Mouse (Mus musculus): ENCODE results near the gene Hist2h2ab. TPM values are rescaled to one million over a fixed set of nuclear protein-coding genes. Genes with fewer than 3 reads are reported as not detected.
"Not testable (repeated sequence)": the region's sequence is repeated elsewhere in the genome, so short reads cannot be mapped to it uniquely, and the experiment has no call there.

Hist2h2ab gene
- polyA plus RNA-seq, 1 experiment from 2014 or later = not detected

GRCm38 (mm10) chr3:96195616-96196313 lies 23.9 kb upstream of the Hist2h2ab start:
- peaks cover 12% of the 10 kb centered on the region for H3K4me1 ChIP-seq (ENCODE audit: control insufficient read depth, insufficient read depth, low read length)
- peaks cover 9% of the 10 kb centered on the region; the same call in 1 of the 2 replicates for H3K36me3 ChIP-seq (ENCODE audit: control insufficient read depth, insufficient read depth, low read length)
- no peak overlapping the region for H3K9ac ChIP-seq (ENCODE audit: low read depth, low read length)
- no peak overlapping the region for H3K4me3 ChIP-seq (ENCODE audit: low read depth, low read length)
- 89% methylated on average over 11 of the region's 11 CpGs for WGBS (ENCODE audit: insufficient replicate concordance)
- H3K9me3 ChIP-seq (replicated peaks; ENCODE audit: control insufficient read depth, low read length) = no peaks in the 10 kb centered on the region
- H3K27me3 ChIP-seq (ENCODE audit: control insufficient read depth, insufficient read depth, low read length) = no peaks in the 10 kb centered on the region
- no peak for ATAC-seq (replicated peaks; ENCODE audit: insufficient number of reproducible peaks, low FRiP score, low TSS enrichment)
- H3K27ac ChIP-seq (ENCODE audit: low read depth, low read length) = no peak overlapping the region
- H3K4me2 ChIP-seq = no peak overlapping the region

- Histone ChIP-seq H3K4me3 (ENCODE audit: low read depth, low read length) (peak overlapping the region; percentile 72), H3K9me3 (replicated peaks; ENCODE audit: control insufficient read depth, low read length) (no peaks in the 10 kb centered on the region), H3K27ac (ENCODE audit: low read depth, low read length) (peak overlapping the region; percentile 91), H3K27me3 (ENCODE audit: control insufficient read depth, insufficient read depth, low read length) (no peaks in the 10 kb centered on the region), H3K4me1 (ENCODE audit: control insufficient read depth, insufficient read depth, low read length) (peaks cover 12% of the 10 kb centered on the region), H3K9ac (ENCODE audit: low read depth, low read length) (peak overlapping the region; percentile 94), H3K36me3 (ENCODE audit: control insufficient read depth, insufficient read depth, low read length) (peaks cover 9% of the 10 kb centered on the region; the same call in 1 of the 2 replicates), H3K4me2 (peak overlapping the region; percentile 98)
- WGBS (ENCODE audit: insufficient replicate concordance) = 19% methylated on average over 27 of the region's 27 CpGs
- ATAC-seq (replicated peaks; ENCODE audit: insufficient number of reproducible peaks, low FRiP score, low TSS enrichment) = peak; percentile 19; the same call in 1 of the 2 replicates
Observed at GRCm38 (mm10) chr3:96196437-96197128, 23.1 kb upstream of the Hist2h2ab start.

GRCm38 (mm10) chr3:96197129-96197749 lies 22.4 kb upstream of the Hist2h2ab start:
- Histone ChIP-seq H3K4me2 (peak overlapping the region; percentile 98), H3K36me3 (ENCODE audit: control insufficient read depth, insufficient read depth, low read length) (peaks cover 9% of the 10 kb centered on the region; the same call in 1 of the 2 replicates), H3K4me3 (ENCODE audit: low read depth, low read length) (peak overlapping the region; percentile 72), H3K27me3 (ENCODE audit: control insufficient read depth, insufficient read depth, low read length) (no peaks in the 10 kb centered on the region), H3K27ac (ENCODE audit: low read depth, low read length) (peak overlapping the region; percentile 91), H3K4me1 (ENCODE audit: control insufficient read depth, insufficient read depth, low read length) (peaks cover 12% of the 10 kb centered on the region), H3K9me3 (replicated peaks; ENCODE audit: control insufficient read depth, low read length) (no peaks in the 10 kb centered on the region), H3K9ac (ENCODE audit: low read depth, low read length) (peak overlapping the region; percentile 94)
- under 1% methylated on average over 50 of the region's 50 CpGs for WGBS (ENCODE audit: insufficient replicate concordance)
- peak; percentile 87 for ATAC-seq (replicated peaks; ENCODE audit: insufficient number of reproducible peaks, low FRiP score, low TSS enrichment)

DNA sequence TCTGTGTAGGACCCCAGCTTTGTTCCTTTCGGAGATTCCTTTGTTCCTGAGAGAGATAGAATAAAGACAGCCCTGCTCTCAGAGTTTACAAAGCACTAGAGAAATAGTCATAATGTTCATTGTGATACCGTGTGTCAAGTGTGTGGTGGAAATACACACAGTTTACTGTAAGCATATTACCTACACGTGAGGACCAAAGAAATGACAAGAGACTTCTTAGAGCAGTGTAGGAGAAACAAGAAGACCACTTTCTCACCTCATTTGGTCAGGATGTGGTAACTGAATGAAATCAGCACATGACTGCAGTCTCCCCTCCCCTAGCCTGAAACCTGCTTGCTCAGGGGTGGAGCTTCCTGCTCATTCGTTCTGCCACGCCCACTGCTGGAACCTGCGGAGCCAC lies 21.5 kb upstream of the Hist2h2ab start:
- 4% methylated on average over 6 of the region's 6 CpGs for WGBS (ENCODE audit: insufficient replicate concordance)
- no peak for ATAC-seq (replicated peaks; ENCODE audit: insufficient number of reproducible peaks, low FRiP score, low TSS enrichment)
- Histone ChIP-seq H3K4me3 (ENCODE audit: low read depth, low read length) (peak overlapping the region; percentile 72), H3K9ac (ENCODE audit: low read depth, low read length) (peak overlapping the region; percentile 94), H3K4me1 (ENCODE audit: control insufficient read depth, insufficient read depth, low read length) (peaks cover 12% of the 10 kb centered on the region), H3K9me3 (replicated peaks; ENCODE audit: control insufficient read depth, low read length) (no peaks in the 10 kb centered on the region), H3K4me2 (peak overlapping the region; percentile 98), H3K27me3 (ENCODE audit: control insufficient read depth, insufficient read depth, low read length) (no peaks in the 10 kb centered on the region), H3K27ac (ENCODE audit: low read depth, low read length) (0 out of 2 replicates have a peak overlapping the region, but pooled peaks have one; percentile 15), H3K36me3 (ENCODE audit: control insufficient read depth, insufficient read depth, low read length) (peaks cover 9% of the 10 kb centered on the region; the same call in 1 of the 2 replicates)

DNA sequence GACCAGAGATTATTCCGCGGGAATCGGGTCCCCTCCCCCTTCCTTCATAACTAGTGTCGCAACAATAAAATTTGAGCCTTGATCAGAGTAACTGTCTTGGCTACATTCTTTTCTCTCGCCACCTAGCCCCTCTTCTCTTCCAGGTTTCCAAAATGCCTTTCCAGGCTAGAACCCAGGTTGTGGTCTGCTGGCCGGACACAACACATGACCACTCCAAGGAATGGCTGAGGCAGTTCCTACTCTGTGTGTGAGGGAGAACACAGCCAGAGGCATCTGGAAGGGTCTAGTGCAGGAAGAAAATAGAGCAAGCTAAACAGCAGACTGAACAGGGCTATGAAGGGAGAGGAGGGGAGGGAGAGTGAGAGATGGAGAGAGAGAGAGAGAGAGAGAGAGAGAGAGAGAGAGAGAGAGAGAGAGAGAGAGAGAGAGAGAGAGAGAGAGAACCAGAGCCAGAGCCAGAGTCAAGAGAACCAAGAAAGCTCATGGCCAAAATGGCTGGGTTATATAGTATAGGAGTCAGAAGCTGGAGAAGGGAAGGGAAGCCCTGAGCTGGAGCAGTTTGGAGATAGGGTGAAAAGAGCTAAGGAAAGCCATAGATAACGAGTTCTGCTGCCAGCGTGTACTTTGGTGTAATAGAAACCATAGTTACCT lies 20.9 kb upstream of the Hist2h2ab start:
- not testable (repeated sequence) for H3K9ac ChIP-seq (ENCODE audit: low read depth, low read length); H3K9me3 ChIP-seq (replicated peaks; ENCODE audit: control insufficient read depth, low read length); H3K27ac ChIP-seq (ENCODE audit: low read depth, low read length); H3K36me3 ChIP-seq (ENCODE audit: control insufficient read depth, insufficient read depth, low read length); ATAC-seq (replicated peaks; ENCODE audit: insufficient number of reproducible peaks, low FRiP score, low TSS enrichment); H3K4me2 ChIP-seq; H3K27me3 ChIP-seq (ENCODE audit: control insufficient read depth, insufficient read depth, low read length); H3K4me3 ChIP-seq (ENCODE audit: low read depth, low read length)
- 25% methylated on average over 6 of the region's 8 CpGs for WGBS (ENCODE audit: insufficient replicate concordance)
- peaks cover 12% of the 10 kb centered on the region for H3K4me1 ChIP-seq (ENCODE audit: control insufficient read depth, insufficient read depth, low read length)

GRCm38 (mm10) chr3:96199731-96200130 lies 19.9 kb upstream of the Hist2h2ab start:
- no peak for ATAC-seq (replicated peaks; ENCODE audit: insufficient number of reproducible peaks, low FRiP score, low TSS enrichment)
- H3K9ac ChIP-seq (ENCODE audit: low read depth, low read length) = no peak overlapping the region
- no peak overlapping the region for H3K4me3 ChIP-seq (ENCODE audit: low read depth, low read length)
- H3K36me3 ChIP-seq (ENCODE audit: control insufficient read depth, insufficient read depth, low read length) = peaks cover 9% of the 10 kb centered on the region; the same call in 1 of the 2 replicates
- no peaks in the 10 kb centered on the region for H3K9me3 ChIP-seq (replicated peaks; ENCODE audit: control insufficient read depth, low read length)
- WGBS (ENCODE audit: insufficient replicate concordance) = 33% methylated on average over 2 of the region's 2 CpGs
- peaks cover 12% of the 10 kb centered on the region for H3K4me1 ChIP-seq (ENCODE audit: control insufficient read depth, insufficient read depth, low read length)
- no peak overlapping the region for H3K4me2 ChIP-seq
- no peak overlapping the region for H3K27ac ChIP-seq (ENCODE audit: low read depth, low read length)
- no peaks in the 10 kb centered on the region for H3K27me3 ChIP-seq (ENCODE audit: control insufficient read depth, insufficient read depth, low read length)

DNA sequence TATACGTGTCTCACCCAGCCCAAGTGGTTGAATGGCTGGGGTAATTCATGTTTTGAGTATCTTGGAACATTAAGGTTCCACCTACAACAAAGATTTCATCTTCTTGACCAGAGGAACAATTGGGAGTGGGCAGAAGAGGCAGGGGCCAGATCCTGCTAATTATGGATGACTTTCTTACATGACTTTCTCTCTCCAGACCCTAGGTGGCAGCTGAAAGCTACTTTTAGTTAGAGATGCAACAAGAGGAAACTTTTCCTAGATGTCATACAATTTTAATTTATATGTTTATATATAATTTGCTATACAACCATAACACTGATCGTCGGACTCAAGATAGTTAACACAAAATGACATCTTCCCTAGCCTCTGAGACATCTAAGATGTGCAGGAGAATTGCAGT lies 11.8 kb upstream of the Hist2h2ab start:
- Histone ChIP-seq H3K4me2 (no peak overlapping the region), H3K36me3 (ENCODE audit: control insufficient read depth, insufficient read depth, low read length) (no peaks in the 10 kb centered on the region), H3K9me3 (replicated peaks; ENCODE audit: control insufficient read depth, low read length) (no peaks in the 10 kb centered on the region), H3K27me3 (ENCODE audit: control insufficient read depth, insufficient read depth, low read length) (no peaks in the 10 kb centered on the region), H3K27ac (ENCODE audit: low read depth, low read length) (no peak overlapping the region), H3K4me3 (ENCODE audit: low read depth, low read length) (no peak overlapping the region), H3K9ac (ENCODE audit: low read depth, low read length) (no peak overlapping the region), H3K4me1 (ENCODE audit: control insufficient read depth, insufficient read depth, low read length) (no peaks in the 10 kb centered on the region)
- ATAC-seq (replicated peaks; ENCODE audit: insufficient number of reproducible peaks, low FRiP score, low TSS enrichment) = no peak
- WGBS (ENCODE audit: insufficient replicate concordance) = 73% methylated on average over 3 of the region's 3 CpGs

DNA sequence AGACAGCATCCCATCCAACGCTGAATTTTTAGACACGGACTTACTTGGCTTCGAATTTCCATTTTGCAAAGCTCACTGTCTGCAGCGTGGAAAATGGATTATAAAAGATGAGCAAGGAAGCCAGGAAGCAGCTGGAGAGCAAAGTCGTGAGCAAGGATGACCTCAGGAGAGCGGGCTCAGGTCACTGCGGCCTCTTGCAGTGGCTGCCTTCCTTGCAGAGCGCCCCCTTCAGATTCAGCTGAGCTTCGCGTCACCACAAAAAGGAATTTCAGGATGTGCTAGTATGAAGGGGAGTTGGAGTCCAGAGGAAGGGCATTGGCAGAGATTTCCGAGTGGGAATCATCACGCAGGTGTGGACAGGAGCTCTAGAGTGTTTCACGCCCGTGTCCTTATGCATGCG lies 10.4 kb upstream of the Hist2h2ab start:
- Histone ChIP-seq H3K4me2 (no peak overlapping the region), H3K27me3 (ENCODE audit: control insufficient read depth, insufficient read depth, low read length) (no peaks in the 10 kb centered on the region), H3K4me3 (ENCODE audit: low read depth, low read length) (no peak overlapping the region), H3K27ac (ENCODE audit: low read depth, low read length) (no peak overlapping the region), H3K9ac (ENCODE audit: low read depth, low read length) (no peak overlapping the region), H3K4me1 (ENCODE audit: control insufficient read depth, insufficient read depth, low read length) (no peaks in the 10 kb centered on the region), H3K9me3 (replicated peaks; ENCODE audit: control insufficient read depth, low read length) (no peaks in the 10 kb centered on the region), H3K36me3 (ENCODE audit: control insufficient read depth, insufficient read depth, low read length) (no peaks in the 10 kb centered on the region)
- ATAC-seq (replicated peaks; ENCODE audit: insufficient number of reproducible peaks, low FRiP score, low TSS enrichment) = no peak
- WGBS (ENCODE audit: insufficient replicate concordance) = 17% methylated on average over 15 of the region's 15 CpGs

Data from heart, embryonic 11.5 days (tissue).